Mouse (Mus musculus): ENCODE data around the gene Prph2.

DNA sequence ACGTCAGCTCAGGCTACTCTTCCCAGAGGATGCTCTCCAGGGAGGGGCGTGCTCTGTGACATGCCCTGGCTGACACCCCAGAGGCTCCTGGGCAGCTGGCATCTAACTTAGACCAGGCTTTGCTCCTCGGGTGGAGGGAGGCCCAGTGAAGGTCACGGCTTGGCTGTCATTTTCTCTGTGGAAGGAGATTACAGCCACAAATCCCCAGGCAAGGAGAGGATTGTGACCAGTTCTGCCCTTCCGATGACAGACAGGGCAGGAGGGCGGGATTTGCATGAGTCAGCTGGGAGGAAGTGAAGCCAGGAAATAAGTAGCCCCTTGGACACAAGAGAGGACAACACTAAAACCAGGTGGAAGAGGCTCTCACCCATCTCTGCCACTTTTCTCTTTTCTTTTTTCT, 2.1 kb downstream of the Prph2 start:
- no peak for TF ChIP-seq CTCF (IDR thresholded peaks at IDR 0.05; ENCODE audit: low read depth, low read length)
- TF ChIP-seq POLR2A (IDR thresholded peaks at IDR 0.05; ENCODE audit: extremely low read depth, insufficient read depth, low read length): no peak
